Mouse (Mus musculus) adrenal gland, adult 2 months (tissue): Measurements from ENCODE around the gene Olfr902. TPM values are rescaled to one million over a fixed set of nuclear protein-coding genes. Genes with fewer than 3 reads are reported as not detected.
"Not testable (repeated sequence)": the region's sequence is repeated elsewhere in the genome, so short reads cannot be mapped to it uniquely, and the experiment has no call there.

Experiments used
- DNase-seq: peaks from one replicate; pipeline ENCODE4 v3.0.0; 2021
- long read RNA-seq: library from polyadenylated mRNA; stranded (forward); transcript quantifications from one replicate; pipeline ENCODE4 v2.0.0, GENCODE M21; 2021
- polyA plus RNA-seq: library from polyadenylated mRNA; depleted of rRNA; stranded (reverse); fragments of >200 nt; gene quantifications from 2 replicates; pipeline ENCODE4 v1.2.3, GENCODE M21; 2012; rRNA removed
- total RNA-seq, 2 experiments: library from RNA; stranded (reverse); gene quantifications; 2 replicates each; pipeline ENCODE4 v1.2.3; 2021

Olfr902 gene
- total RNA-seq (not detected), polyA plus RNA-seq (not detected in 2 replicates)
- long read RNA-seq, result 0 reads

GRCm38 (mm10) chr9:38447352-38447751 lies at the start of gene Olfr902:
Gene Olfr902 (plus strand): TSS chr9:38447652.
- no peak for DNase-seq

- DNase-seq, result no peak
These were observed 46.1 kb upstream of the Olfr902 start, which contains the start of gene Olfr147 for GRCm38 (mm10) chr9:38401398-38401797. Gene Olfr147 (plus strand): TSS chr9:38401698.

- not testable (repeated sequence) for DNase-seq
These were observed 40.0 kb upstream of the Olfr902 start for GRCm38 (mm10) chr9:38407502-38407901.

GRCm38 (mm10) chr9:38413502-38413901 lies 34.0 kb upstream of the Olfr902 start:
- DNase-seq, result not testable (repeated sequence)

- DNase-seq, result no peak
These were observed 23.7 kb upstream of the Olfr902 start for GRCm38 (mm10) chr9:38423801-38424200.

- no peak for DNase-seq
These were observed 20.4 kb upstream of the Olfr902 start for GRCm38 (mm10) chr9:38427026-38427425.

GRCm38 (mm10) chr9:38429155-38429554 lies 18.3 kb upstream of the Olfr902 start, which contains the start of gene Olfr901:
Gene Olfr901 (plus strand): TSS chr9:38429455.
- no peak for DNase-seq

- no peak for DNase-seq
These were observed 15.4 kb downstream of the Olfr902 start, which contains the start of gene Olfr904 for GRCm38 (mm10) chr9:38462844-38463243. Gene Olfr904 (plus strand): TSS chr9:38463144.

GRCm38 (mm10) chr9:38470807-38471206 lies 23.4 kb downstream of the Olfr902 start, which contains the start of gene Olfr905:
Gene Olfr905 (plus strand): TSS chr9:38471107.
- DNase-seq, result no peak

- no peak for DNase-seq
These were observed 39.3 kb downstream of the Olfr902 start, which contains the start of gene Olfr906 for GRCm38 (mm10) chr9:38486785-38487184. Gene Olfr906 (plus strand): TSS chr9:38487085.

- DNase-seq, result no peak
These were observed 48.0 kb downstream of the Olfr902 start, which contains the start of gene Olfr907 for GRCm38 (mm10) chr9:38495501-38495900. Gene Olfr907 (plus strand): TSS chr9:38495801.

Other genes with a start within 250 kb of the Olfr902 start
- not detected for gene Olfr893, start 239.3 kb upstream of the Olfr902 start, total RNA-seq
- not detected in 2 replicates for gene Olfr893, start 239.3 kb upstream of the Olfr902 start, polyA plus RNA-seq
- gene Olfr894, start 229.6 kb upstream of the Olfr902 start, total RNA-seq, result not detected
- not detected in 2 replicates for gene Olfr894, start 229.6 kb upstream of the Olfr902 start, polyA plus RNA-seq
- gene Olfr143, start 194.9 kb upstream of the Olfr902 start, total RNA-seq, result not detected
- gene Olfr143, start 194.9 kb upstream of the Olfr902 start, polyA plus RNA-seq, result not detected in 2 replicates
- gene Olfr895, start 179.8 kb upstream of the Olfr902 start, total RNA-seq, result not detected
- gene Olfr895, start 179.8 kb upstream of the Olfr902 start, polyA plus RNA-seq, result not detected in 2 replicates
- not detected for gene Olfr896-ps1, start 156.5 kb upstream of the Olfr902 start, total RNA-seq
- gene Olfr896-ps1, start 156.5 kb upstream of the Olfr902 start, polyA plus RNA-seq, result not detected in 2 replicates
- gene Olfr25, start 118.6 kb upstream of the Olfr902 start, total RNA-seq, result not detected
- gene Olfr25, start 118.6 kb upstream of the Olfr902 start, polyA plus RNA-seq, result not detected in 2 replicates
- not detected for gene Olfr898, start 99.2 kb upstream of the Olfr902 start, total RNA-seq
- not detected in 2 replicates for gene Olfr898, start 99.2 kb upstream of the Olfr902 start, polyA plus RNA-seq
- not detected for gene Olfr250, start 80.8 kb upstream of the Olfr902 start, total RNA-seq
- not detected in 2 replicates for gene Olfr250, start 80.8 kb upstream of the Olfr902 start, polyA plus RNA-seq
- not detected for gene Olfr251, start 70.6 kb upstream of the Olfr902 start, total RNA-seq
- gene Olfr251, start 70.6 kb upstream of the Olfr902 start, polyA plus RNA-seq, result not detected in 2 replicates
- not detected for gene Olfr147, start 46.0 kb upstream of the Olfr902 start, total RNA-seq
- not detected in 2 replicates for gene Olfr147, start 46.0 kb upstream of the Olfr902 start, polyA plus RNA-seq
- gene Olfr901, start 18.2 kb upstream of the Olfr902 start, total RNA-seq, result not detected
- not detected in 2 replicates for gene Olfr901, start 18.2 kb upstream of the Olfr902 start, polyA plus RNA-seq
- gene Olfr904, start 15.5 kb downstream of the Olfr902 start, total RNA-seq, result not detected
- gene Olfr904, start 15.5 kb downstream of the Olfr902 start, polyA plus RNA-seq, result not detected in 2 replicates
- not detected for gene Olfr905, start 23.5 kb downstream of the Olfr902 start, total RNA-seq
- not detected in 2 replicates for gene Olfr905, start 23.5 kb downstream of the Olfr902 start, polyA plus RNA-seq
- not detected for gene Olfr906, start 39.4 kb downstream of the Olfr902 start, total RNA-seq
- gene Olfr906, start 39.4 kb downstream of the Olfr902 start, polyA plus RNA-seq, result not detected in 2 replicates
- gene Olfr907, start 48.1 kb downstream of the Olfr902 start, total RNA-seq, result not detected
- not detected in 2 replicates for gene Olfr907, start 48.1 kb downstream of the Olfr902 start, polyA plus RNA-seq
- not detected for gene Olfr911-ps1, start 73.9 kb downstream of the Olfr902 start, total RNA-seq
- not detected in 2 replicates for gene Olfr911-ps1, start 73.9 kb downstream of the Olfr902 start, polyA plus RNA-seq
- not detected for gene Olfr910, start 90.2 kb downstream of the Olfr902 start, total RNA-seq
- not detected in 2 replicates for gene Olfr910, start 90.2 kb downstream of the Olfr902 start, polyA plus RNA-seq
- gene Olfr912, start 132.5 kb downstream of the Olfr902 start, total RNA-seq, result not detected
- gene Olfr912, start 132.5 kb downstream of the Olfr902 start, polyA plus RNA-seq, result not detected in 2 replicates
- not detected for gene Olfr913, start 145.1 kb downstream of the Olfr902 start, total RNA-seq
- gene Olfr913, start 145.1 kb downstream of the Olfr902 start, polyA plus RNA-seq, result not detected in 2 replicates
- not detected for gene Olfr914, start 157.4 kb downstream of the Olfr902 start, total RNA-seq
- gene Olfr914, start 157.4 kb downstream of the Olfr902 start, polyA plus RNA-seq, result not detected in 2 replicates
- not detected for gene Olfr916, start 212.2 kb downstream of the Olfr902 start, total RNA-seq
- not detected in 2 replicates for gene Olfr916, start 212.2 kb downstream of the Olfr902 start, polyA plus RNA-seq
- not detected for gene Olfr917, start 218.2 kb downstream of the Olfr902 start, total RNA-seq
- not detected in 2 replicates for gene Olfr917, start 218.2 kb downstream of the Olfr902 start, polyA plus RNA-seq
- not detected for gene Olfr918, start 226.9 kb downstream of the Olfr902 start, total RNA-seq
- gene Olfr918, start 226.9 kb downstream of the Olfr902 start, polyA plus RNA-seq, result not detected in 2 replicates